Mouse (Mus musculus) CD4-positive, CD25-positive, alpha-beta regulatory T cell (primary cell): ENCODE data around the gene Myh1. TPM values are rescaled to one million over a fixed set of nuclear protein-coding genes. Genes with fewer than 3 reads are reported as not detected.

Experiments used
- polyA plus RNA-seq: library from polyadenylated mRNA; unstranded; fragments of 100-300 nt; shearing (Covaris generic); gene quantifications from one replicate; pipeline ENCODE4 v1.2.1, GENCODE M21; 2017

Gene Myh1
- polyA plus RNA-seq = not detected

GRCm38 (mm10) chr11:67199752-67200151 lies at the start of gene Myh1:
Gene Myh1, plus strand, starts transcription at chr11:67200052.

GRCm38 (mm10) chr11:67170727-67171126 lies 29.1 kb upstream of the Myh1 start, which contains the start of gene Myh2:
Gene Myh2, plus strand, starts transcription at chr11:67171027.

DNA sequence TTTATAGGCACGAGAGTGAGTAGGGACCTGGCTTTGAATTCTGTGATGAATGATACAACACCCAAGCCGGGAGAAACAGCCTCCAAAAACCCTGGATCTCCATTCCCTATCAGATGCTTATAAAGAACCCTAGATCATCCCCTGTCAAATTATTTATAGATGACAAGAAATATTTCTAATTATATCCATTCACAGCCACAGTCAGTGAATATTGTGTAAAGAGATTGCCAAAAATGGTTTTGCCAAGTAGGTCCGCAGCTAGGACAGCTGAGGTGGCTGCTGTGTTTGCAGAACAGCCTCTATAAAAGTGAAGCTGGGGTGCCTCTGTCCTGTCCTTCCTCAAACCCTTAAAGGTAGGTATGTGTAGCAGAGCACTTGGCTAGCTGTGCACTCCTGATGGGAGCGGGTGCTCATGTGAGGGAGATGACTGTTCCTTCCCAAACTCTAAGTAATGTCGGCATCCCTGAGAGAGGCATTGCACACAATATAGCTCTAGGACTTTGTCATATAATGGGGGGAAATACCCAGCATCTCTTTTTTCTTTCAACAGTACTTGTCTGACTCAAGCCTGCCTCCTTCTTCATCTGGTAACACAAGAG lies 37.7 kb downstream of the Myh1 start, which contains the start of gene Myh4:
Myh4 (plus strand) TSS at position 549 of the 599 bp plus-strand sequence.

Other genes starting within 250 kb of the Myh1 start
- not detected for gene Tmem238l, start 243.4 kb upstream of the Myh1 start, polyA plus RNA-seq
- 1.1 TPM for gene Tmem220, start 174.9 kb upstream of the Myh1 start, polyA plus RNA-seq
- gene Adprm, start 147.5 kb upstream of the Myh1 start, polyA plus RNA-seq = 52.7 TPM
- 11.7 TPM for gene Sco1, start 147.4 kb upstream of the Myh1 start, polyA plus RNA-seq
- gene Myh3, start 121.8 kb upstream of the Myh1 start, polyA plus RNA-seq = 0.14 TPM
- gene Myh2, start 29.0 kb upstream of the Myh1 start, polyA plus RNA-seq = not detected
- gene Myh4, start 38.0 kb downstream of the Myh1 start, polyA plus RNA-seq = not detected
- gene Myh8, start 77.1 kb downstream of the Myh1 start, polyA plus RNA-seq = 0.05 TPM
- not detected for gene Myh13, start 121.6 kb downstream of the Myh1 start, polyA plus RNA-seq